Mouse (Mus musculus) ES-Bruce4 (cell line): Measurements from ENCODE around the gene Cpd. TPM values are rescaled to one million over a fixed set of nuclear protein-coding genes. Genes with fewer than 3 reads are reported as not detected.

Source experiments
- H3K27ac ChIP-seq: 2 replicates; pipeline ENCODE4 v1.5.1; 2012; ENCODE audit warnings: low read length, inconsistent platforms; ENCODE audit not compliant: insufficient read depth
- H3K27me3 ChIP-seq: 2 replicates; pipeline ENCODE4 v1.6.1; 2012; ENCODE audit warnings: mild to moderate bottlenecking, low read length, inconsistent platforms; ENCODE audit not compliant: control insufficient read depth, poor library complexity, insufficient read depth, severe bottlenecking
- H3K36me3 ChIP-seq: 2 replicates; pipeline ENCODE4 v1.6.1; 2012; ENCODE audit warnings: inconsistent platforms, mild to moderate bottlenecking, low read length, moderate library complexity; ENCODE audit not compliant: control insufficient read depth, poor library complexity, insufficient read depth, severe bottlenecking
- H3K4me1 ChIP-seq: one replicate; pipeline ENCODE4 v1.8.1; 2011; ENCODE audit warnings: low read length; ENCODE audit not compliant: control insufficient read depth, insufficient read depth
- H3K4me3 ChIP-seq: 2 replicates; pipeline ENCODE4 v1.5.1; 2011; ENCODE audit warnings: low read depth, mild to moderate bottlenecking, low read length
- H3K9ac ChIP-seq: 2 replicates; pipeline ENCODE4 v1.6.1; 2012; ENCODE audit warnings: low read depth, mild to moderate bottlenecking, inconsistent platforms; ENCODE audit not compliant: poor library complexity, severe bottlenecking
- H3K9me3 ChIP-seq: replicated peaks from 2 replicates; pipeline ENCODE4 v1.6.1; 2012; ENCODE audit warnings: mild to moderate bottlenecking, low read length, inconsistent platforms; ENCODE audit not compliant: control insufficient read depth, poor library complexity, insufficient read depth, severe bottlenecking
- CTCF ChIP-seq: IDR thresholded peaks from one replicate; pipeline ENCODE4 v1.8.1; 2011; ENCODE audit warnings: low read depth, low read length
- EP300 ChIP-seq: IDR thresholded peaks from 2 replicates; pipeline ENCODE4 v1.6.1; 2011; ENCODE audit warnings: low read depth, low read length; ENCODE audit not compliant: insufficient read depth
- POLR2A ChIP-seq: IDR thresholded peaks from one replicate; pipeline ENCODE4 v1.8.1; 2011; ENCODE audit warnings: low read length; ENCODE audit not compliant: insufficient read depth
- polyA plus RNA-seq: library from polyadenylated mRNA; stranded (reverse); fragments of >200 nt; gene quantifications from 2 replicates; pipeline ENCODE4 v1.2.4, GENCODE M21; 2011; ENCODE audit warnings: low read depth; ENCODE audit not compliant: missing spikeins, insufficient read depth, insufficient read length

Gene Cpd
- polyA plus RNA-seq, 1 experiment: 30.1 TPM

- Histone ChIP-seq H3K4me1 (no peaks in the 10 kb centered on the region), H3K9me3 (no peaks in the 10 kb centered on the region), H3K4me3 (no peak overlapping the region), H3K9ac (no peak overlapping the region), H3K36me3 (no peaks in the 10 kb centered on the region), H3K27ac (no peak overlapping the region), H3K27me3 (no peaks in the 10 kb centered on the region)
- TF ChIP-seq CTCF (no peak), EP300 (no peak), POLR2A (no peak)
Measured at GRCm38 (mm10) chr11:76795326-76795725, 51.5 kb downstream of the Cpd start.

GRCm38 (mm10) chr11:76791331-76791730 lies 55.5 kb downstream of the Cpd start:
- Histone ChIP-seq H3K4me1 (no peaks in the 10 kb centered on the region), H3K36me3 (no peaks in the 10 kb centered on the region), H3K27ac (no peak overlapping the region), H3K4me3 (no peak overlapping the region), H3K9me3 (no peaks in the 10 kb centered on the region), H3K27me3 (no peaks in the 10 kb centered on the region), H3K9ac (no peak overlapping the region)
- TF ChIP-seq POLR2A: no peak
- no peak for TF ChIP-seq EP300
- no peak for TF ChIP-seq CTCF

GRCm38 (mm10) chr11:76789252-76789651 lies 57.6 kb downstream of the Cpd start:
- no peaks in the 10 kb centered on the region for H3K27me3 ChIP-seq
- no peaks in the 10 kb centered on the region for H3K36me3 ChIP-seq
- H3K4me3 ChIP-seq: no peak overlapping the region
- no peaks in the 10 kb centered on the region for H3K4me1 ChIP-seq
- no peak for TF ChIP-seq EP300
- no peak for TF ChIP-seq POLR2A
- TF ChIP-seq CTCF: no peak
- H3K9me3 ChIP-seq: no peaks in the 10 kb centered on the region
- H3K27ac ChIP-seq: no peak overlapping the region
- H3K9ac ChIP-seq: no peak overlapping the region

GRCm38 (mm10) chr11:76775533-76775932 lies 71.3 kb downstream of the Cpd start:
- Histone ChIP-seq H3K36me3 (no peaks in the 10 kb centered on the region), H3K27me3 (no peaks in the 10 kb centered on the region), H3K4me1 (no peaks in the 10 kb centered on the region), H3K27ac (no peak overlapping the region), H3K9me3 (no peaks in the 10 kb centered on the region), H3K9ac (no peak overlapping the region), H3K4me3 (no peak overlapping the region)
- TF ChIP-seq POLR2A: no peak
- TF ChIP-seq EP300: no peak
- no peak for TF ChIP-seq CTCF

GRCm38 (mm10) chr11:76773811-76774210 lies 73.0 kb downstream of the Cpd start:
- no peaks in the 10 kb centered on the region for H3K4me1 ChIP-seq
- H3K27ac ChIP-seq: no peak overlapping the region
- H3K36me3 ChIP-seq: no peaks in the 10 kb centered on the region
- no peak overlapping the region for H3K9ac ChIP-seq
- H3K9me3 ChIP-seq: no peaks in the 10 kb centered on the region
- TF ChIP-seq EP300 (no peak), POLR2A (no peak), CTCF (no peak)
- no peaks in the 10 kb centered on the region for H3K27me3 ChIP-seq
- H3K4me3 ChIP-seq: no peak overlapping the region

- no peak overlapping the region for H3K9ac ChIP-seq
- H3K4me3 ChIP-seq: no peak overlapping the region
- TF ChIP-seq CTCF: no peak
- no peak for TF ChIP-seq POLR2A
- no peak for TF ChIP-seq EP300
- no peaks in the 10 kb centered on the region for H3K27me3 ChIP-seq
- H3K4me1 ChIP-seq: no peaks in the 10 kb centered on the region
- no peaks in the 10 kb centered on the region for H3K9me3 ChIP-seq
- no peaks in the 10 kb centered on the region for H3K36me3 ChIP-seq
- H3K27ac ChIP-seq: no peak overlapping the region
Measured at GRCm38 (mm10) chr11:76770566-76770965, 76.3 kb downstream of the Cpd start.
